Mouse (Mus musculus) CH12F3 (cell line): Measurements from ENCODE around the gene Osbpl5.
"Not testable (repeated sequence)": the region's sequence is repeated elsewhere in the genome, so short reads cannot be mapped to it uniquely, and the experiment has no call there.

Experiments used
- in situ Hi-C: fragments of 300-500 bp; cut with MboI; formaldehyde crosslinking; loops from 2 replicates; pipeline ENCODE4 v1.14.3; 2020; ENCODE audit warnings: low sequenced_read_pairs

Gene Osbpl5

GRCm38 (mm10) chr7:143663470-143663869 lies 93.3 kb downstream of the Osbpl5 start:
- in situ Hi-C loops: no loop called here

GRCm38 (mm10) chr7:143660797-143661196 lies 96.0 kb downstream of the Osbpl5 start:
- in situ Hi-C loops: no loop called here

- in situ Hi-C loops: not testable (repeated sequence)
Measured at GRCm38 (mm10) chr7:143649769-143650346, 106.9 kb downstream of the Osbpl5 start.

GRCm38 (mm10) chr7:143649034-143649768 lies 107.6 kb downstream of the Osbpl5 start, which contains the start of gene Tnfrsf22:
Gene Tnfrsf22, minus strand, starts transcription at chr7:143649661.
- in situ Hi-C loops: no loop called here

GRCm38 (mm10) chr7:143643949-143644348 lies 112.8 kb downstream of the Osbpl5 start:
- in situ Hi-C loops: not testable (repeated sequence)
